Mouse (Mus musculus): ENCODE measurements around the gene Arpp21.
A peak's percentile ranks its signal among the peaks of the same experiment; 100 is the strongest.

Arpp21 gene

GRCm38 (mm10) chr9:112230716-112231361, 4.9 kb downstream of the Arpp21 start:
- no peak for DNase-seq

- DNase-seq, result no peak
Measured at GRCm38 (mm10) chr9:112228470-112228869, 7.3 kb downstream of the Arpp21 start.

- DNase-seq, result no peak
Measured at GRCm38 (mm10) chr9:112227174-112227573, 8.6 kb downstream of the Arpp21 start.

DNA sequence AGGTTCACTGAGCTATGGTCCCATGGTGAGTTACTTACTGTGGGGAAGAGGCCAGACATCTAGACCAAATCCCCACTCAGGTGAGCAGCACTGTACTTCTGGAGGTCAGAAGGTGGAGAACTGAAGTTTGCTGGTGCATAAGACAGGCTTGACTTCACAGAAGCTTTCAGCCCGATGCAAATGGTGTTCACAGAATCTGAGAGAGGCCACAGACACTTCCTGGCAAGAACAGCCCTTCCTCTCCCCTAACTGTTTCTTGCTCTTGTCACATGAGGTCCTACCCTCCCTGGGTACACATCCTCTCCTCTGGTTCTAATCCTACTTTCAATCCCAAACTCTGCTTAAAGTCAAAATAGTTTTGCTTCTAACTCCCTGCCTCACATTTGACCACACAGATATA, 9.2 kb downstream of the Arpp21 start:
- no peak for DNase-seq

- DNase-seq, result no peak
Measured at GRCm38 (mm10) chr9:112225046-112225445, 10.7 kb downstream of the Arpp21 start.

DNA sequence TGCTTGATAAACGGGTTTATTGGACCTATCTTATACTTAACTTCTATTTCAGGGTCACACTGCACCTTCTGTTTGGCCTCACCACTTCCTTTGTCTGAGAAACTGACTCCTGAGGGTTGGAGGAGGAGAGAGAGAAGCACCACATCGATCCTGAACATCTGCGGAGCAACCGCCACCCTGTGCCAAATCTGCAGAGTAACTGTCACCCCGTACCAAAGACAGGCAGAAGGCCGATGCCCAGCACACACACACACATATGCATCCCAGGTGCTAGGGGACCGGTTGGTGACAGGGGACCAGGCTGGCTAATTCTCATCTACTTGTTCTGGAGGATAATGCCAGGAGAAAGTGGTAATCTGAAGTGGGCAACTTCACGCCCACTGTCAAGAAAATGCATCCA, 16.4 kb downstream of the Arpp21 start:
- DNase-seq, result no peak

GRCm38 (mm10) chr9:112218237-112218636, 17.5 kb downstream of the Arpp21 start:
- no peak for DNase-seq

GRCm38 (mm10) chr9:112217161-112217560, 18.6 kb downstream of the Arpp21 start:
- DNase-seq, result no peak

DNA sequence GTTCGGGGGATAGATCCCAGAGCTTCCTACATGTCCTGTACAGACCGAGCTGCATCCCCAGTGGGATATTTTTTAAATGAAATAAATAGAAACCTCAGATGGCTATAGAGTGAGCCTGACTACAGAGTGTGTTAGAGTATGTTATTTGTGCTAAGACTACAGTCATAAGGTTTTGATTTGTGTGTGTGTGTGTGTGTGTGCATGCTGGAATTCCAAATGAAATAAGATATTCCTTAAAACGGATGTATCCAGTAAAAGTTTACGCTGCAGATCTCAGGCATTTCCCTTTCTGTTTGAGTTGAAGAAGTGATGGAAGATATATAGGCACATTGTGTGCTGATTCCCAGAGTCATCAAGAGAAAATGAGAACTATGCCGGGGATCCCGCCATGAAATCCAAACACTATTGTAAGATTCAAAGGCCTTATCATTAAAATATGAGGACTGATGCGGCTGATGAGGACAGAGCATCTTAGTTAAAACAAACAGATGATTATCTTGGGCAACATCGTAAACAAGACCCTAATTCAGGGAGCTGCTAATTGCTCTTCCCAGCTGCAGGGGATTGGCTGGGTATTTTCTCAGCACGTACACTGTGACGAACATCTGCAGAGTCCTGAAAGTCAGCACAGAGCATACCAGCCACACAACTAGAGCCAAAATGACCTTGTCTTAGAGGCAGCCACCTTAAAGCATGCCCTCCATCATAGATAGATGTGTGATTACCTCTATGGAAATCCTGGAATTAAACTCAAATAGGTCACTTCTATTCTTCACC, 20.5 kb downstream of the Arpp21 start:
- no peak for DNase-seq

DNA sequence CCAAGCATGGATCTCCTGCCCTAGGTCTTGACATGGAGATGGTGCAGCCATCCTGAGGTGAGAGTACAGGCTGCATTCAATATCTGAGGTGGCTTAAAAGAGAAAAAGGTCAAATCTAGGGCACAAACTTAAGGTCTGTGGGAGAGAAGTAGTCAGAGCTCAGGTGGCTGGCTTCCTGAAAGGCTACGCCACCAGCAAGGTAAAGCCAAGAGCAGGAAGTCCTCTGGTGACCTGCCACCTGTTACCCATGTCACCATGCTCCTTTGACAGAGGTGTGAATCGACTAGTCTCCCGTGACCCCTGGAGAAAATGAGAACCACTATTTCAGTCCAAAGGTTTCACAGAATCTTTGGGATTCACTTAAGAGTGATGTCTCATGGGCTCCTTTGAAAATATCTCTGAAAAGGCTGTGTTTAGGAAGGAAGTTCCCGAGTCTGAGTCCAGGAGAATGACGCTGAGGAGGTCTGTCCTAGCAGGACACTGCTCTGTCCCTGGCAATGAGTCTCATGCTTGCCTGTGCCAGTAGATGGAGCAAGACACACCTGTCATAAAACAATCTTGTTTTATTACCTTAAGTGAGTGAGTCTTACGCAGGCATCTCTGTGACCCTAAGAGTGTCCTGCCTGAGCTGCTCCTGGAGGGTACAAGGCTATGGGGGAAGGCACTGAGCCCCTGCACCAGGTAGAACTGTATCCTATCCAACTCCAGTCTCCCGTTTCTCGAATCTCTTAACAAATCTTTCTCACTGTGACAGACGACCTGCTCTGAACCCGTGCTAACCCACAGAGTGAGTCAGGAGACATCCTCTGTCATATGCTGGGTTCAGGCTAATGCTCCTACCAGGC, 22.1 kb downstream of the Arpp21 start:
- peak; percentile 39 for DNase-seq

GRCm38 (mm10) chr9:112209803-112210202, 25.9 kb downstream of the Arpp21 start:
- DNase-seq, result no peak

DNA sequence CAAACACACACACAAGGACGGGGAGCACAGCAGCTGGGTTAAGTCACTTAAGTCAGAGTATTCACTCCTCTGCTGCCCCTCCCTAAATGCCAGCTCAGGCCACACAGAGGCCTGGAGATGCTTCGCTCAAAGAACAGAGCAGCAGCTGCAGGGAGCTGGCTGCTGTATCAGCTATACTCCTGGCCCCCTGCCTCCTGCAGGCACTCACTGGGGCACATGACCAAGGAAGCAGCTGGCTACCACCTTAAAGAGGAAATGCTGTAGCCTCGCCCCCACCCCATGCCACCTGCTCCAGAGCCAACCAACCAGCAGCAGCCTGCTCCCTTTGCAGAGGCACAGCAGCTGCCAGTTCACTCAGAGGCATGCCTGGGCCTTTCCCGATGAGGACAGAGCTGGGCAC, 28.0 kb downstream of the Arpp21 start:
- DNase-seq, result peak; percentile 94

DNA sequence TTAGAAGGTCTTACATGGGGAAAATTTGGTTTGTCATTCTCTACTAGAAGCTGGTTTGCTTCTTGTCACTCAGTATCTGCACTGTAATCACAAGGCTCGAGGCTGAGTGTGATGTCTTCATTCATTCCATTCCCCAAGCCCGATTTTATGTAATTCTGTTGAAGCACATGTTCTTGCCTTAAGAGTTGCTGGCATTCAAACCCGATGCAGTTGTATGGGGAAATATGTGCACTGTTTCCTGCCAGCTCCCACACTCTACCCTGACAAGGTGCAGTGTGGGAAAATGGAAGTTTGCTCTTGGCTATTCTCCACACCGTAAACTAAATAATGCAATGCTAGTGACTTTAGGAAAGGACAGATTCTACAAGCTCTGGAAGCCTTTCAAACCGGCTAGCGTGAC, 37.4 kb downstream of the Arpp21 start:
- DNase-seq, result peak; percentile 65

DNA sequence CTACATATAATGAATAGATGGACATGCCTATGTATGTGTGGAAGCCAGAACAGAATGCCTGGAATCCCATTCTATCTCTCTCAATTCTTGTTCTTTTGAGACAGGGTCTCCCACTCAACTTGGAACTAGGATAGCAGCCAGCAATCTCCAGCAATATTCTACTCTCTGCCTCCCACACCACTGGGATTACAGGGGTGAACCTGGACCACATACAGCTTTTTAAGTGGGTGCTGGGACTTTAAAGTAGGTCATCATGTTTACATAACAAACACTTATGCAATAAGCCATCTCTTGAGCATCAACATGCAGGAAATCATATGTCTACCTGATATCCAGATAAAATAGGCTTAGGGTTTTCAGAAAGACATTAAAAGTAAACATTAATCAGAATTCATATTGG, 41.7 kb downstream of the Arpp21 start:
- DNase-seq, result peak; percentile 43

GRCm38 (mm10) chr9:112189394-112189793, 46.3 kb downstream of the Arpp21 start:
- DNase-seq, result peak; percentile 15

GRCm38 (mm10) chr9:112188358-112188893, 47.3 kb downstream of the Arpp21 start:
- peak; percentile 68 for DNase-seq

DNA sequence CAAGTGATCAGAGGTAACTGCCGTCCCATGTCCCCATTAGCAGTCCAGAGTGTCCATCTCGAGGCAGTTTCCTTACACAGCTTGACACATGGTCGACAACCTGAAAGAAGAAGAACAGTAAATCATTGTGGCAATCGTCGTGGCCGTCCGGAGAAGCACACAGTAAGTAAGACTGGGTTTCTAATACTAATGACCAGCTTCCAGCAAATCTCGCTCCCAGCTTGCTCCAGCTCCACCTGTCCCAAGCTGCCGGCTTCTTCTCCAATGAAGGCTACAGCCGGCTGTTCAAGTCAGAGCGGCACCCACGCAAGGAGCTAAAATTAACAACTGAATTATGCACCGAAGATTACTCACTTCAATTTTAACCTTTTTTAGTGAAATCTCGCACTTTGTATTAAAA, 48.1 kb downstream of the Arpp21 start:
- peak; percentile 6 for DNase-seq

DNA sequence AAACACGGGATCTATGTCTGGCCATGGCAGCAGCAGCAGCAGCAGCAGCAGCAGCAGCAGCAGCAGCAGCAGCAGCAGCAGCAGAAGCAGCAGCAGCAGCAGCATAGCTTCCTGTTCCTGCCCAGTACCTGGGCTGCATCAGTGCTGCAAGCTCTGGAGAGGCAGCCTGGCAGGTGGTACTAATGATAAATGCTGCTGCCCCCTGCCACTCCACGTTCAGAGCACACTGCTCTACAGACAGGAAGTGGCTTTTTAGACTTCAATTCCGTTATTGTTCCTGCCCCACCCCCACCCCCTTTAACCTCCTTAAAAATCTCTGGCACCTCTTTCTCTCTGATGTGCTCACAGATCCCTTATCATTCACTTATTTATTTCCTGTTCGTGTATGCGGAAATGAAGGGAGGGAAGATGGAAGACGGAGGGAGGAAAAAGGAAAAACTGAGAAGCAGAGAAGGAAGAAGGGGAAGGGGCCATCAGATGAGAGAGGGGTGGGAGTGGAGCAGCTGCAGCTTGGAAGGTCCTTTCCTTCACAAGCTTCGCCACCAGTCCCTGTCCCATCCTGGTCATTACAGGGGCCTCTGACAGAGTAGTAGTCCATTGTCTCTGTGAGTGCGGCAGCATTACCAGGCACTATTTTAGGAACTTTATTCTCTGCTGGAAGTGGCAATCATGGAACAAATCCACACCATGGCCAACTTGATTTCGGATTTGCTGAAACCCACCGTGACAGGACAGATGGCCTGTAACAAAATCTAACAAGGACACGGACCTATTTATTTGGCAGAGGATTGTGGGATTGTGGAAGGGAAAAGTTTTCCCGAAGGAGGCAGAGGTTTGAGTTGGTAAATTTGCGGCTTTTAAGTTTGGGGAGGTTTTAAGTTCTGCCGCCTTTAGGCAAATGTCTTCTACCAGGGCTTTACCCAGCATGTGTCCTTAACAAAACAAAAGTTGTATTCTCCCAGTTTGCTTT, 49.1 kb downstream of the Arpp21 start:
- peak; percentile 55 for DNase-seq

- DNase-seq, result peak; percentile 55
Measured at GRCm38 (mm10) chr9:112185746-112186145, 50.0 kb downstream of the Arpp21 start.

GRCm38 (mm10) chr9:112182738-112183137, 53.0 kb downstream of the Arpp21 start:
- DNase-seq, result no peak

DNA sequence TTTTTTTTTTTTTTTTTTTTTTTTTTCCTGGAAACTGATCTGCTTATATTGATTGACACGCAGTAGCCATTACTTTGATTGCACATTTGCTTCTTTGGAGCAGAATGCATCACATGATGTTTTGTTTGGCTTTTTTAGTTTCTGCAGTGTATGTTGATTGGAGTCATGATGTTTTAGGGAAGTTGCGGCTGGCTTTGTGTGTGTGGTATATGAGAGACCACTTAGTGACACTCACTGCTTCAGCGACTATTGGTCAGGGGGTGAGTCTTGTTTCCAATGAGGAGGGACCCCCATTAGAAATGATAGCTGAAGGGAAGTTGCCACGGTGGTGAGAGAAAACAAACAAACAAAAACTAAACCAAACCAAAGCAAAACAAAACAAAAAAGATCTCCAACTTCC, 55.7 kb downstream of the Arpp21 start:
- peak; percentile 44 for DNase-seq

DNA sequence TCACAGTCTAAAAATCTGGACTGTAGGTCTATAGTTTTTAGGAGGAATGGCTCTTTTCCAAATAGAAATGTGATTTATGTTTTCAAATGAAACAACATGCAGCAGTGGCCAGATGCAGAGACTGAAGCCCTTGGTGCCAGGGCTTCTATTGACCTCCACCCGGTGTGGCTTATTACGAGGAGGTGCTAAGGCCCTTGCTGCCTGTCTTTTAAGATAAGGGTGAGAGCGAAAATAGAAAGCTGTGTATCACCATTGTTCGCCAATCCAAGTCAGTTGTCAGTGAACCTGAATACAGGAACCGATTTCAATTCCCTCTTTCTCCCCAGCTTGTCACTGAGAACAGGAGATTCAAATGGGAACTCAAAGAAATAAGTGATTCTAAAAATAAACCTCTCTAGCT, 57.3 kb downstream of the Arpp21 start:
- peak; percentile 88 for DNase-seq

Data from heart, adult 11 months (tissue).